Mouse (Mus musculus): ENCODE measurements around the gene Prss45. TPM values are rescaled to one million over a fixed set of nuclear protein-coding genes. Genes with fewer than 3 reads are reported as not detected.
A peak's percentile ranks its signal among the peaks of the same experiment; 100 is the strongest.

The Prss45 gene
- polyA plus RNA-seq, 1 experiment from 2014 or later, result not detected

- Histone ChIP-seq H3K27ac (ENCODE audit: low read depth, low read length) (no peak overlapping the region), H3K4me3 (ENCODE audit: low read depth, low read length) (no peak overlapping the region), H3K4me1 (replicated peaks; ENCODE audit: control insufficient read depth, insufficient read depth, low read length) (no peaks in the 10 kb centered on the region), H3K4me2 (replicated peaks; ENCODE audit: low read depth) (no peak overlapping the region), H3K27me3 (replicated peaks; ENCODE audit: control insufficient read depth, insufficient read depth, low read length) (no peaks in the 10 kb centered on the region), H3K36me3 (ENCODE audit: control insufficient read depth, insufficient read depth) (no peaks in the 10 kb centered on the region), H3K9me3 (ENCODE audit: control insufficient read depth) (no peaks in the 10 kb centered on the region), H3K9ac (ENCODE audit: low read depth, low read length) (no peak overlapping the region)
- no peak for TF ChIP-seq CTCF (IDR thresholded peaks at IDR 0.05; ENCODE audit: low read depth)
- no peak for ATAC-seq
- 74% methylated on average over 7 of the region's 7 CpGs for WGBS
Measured at GRCm38 (mm10) chr9:110849162-110849561, 14.8 kb downstream of the Prss45 start.

GRCm38 (mm10) chr9:110855903-110856302 lies 21.5 kb downstream of the Prss45 start:
- H3K4me2 ChIP-seq (replicated peaks; ENCODE audit: low read depth), result no peak overlapping the region

GRCm38 (mm10) chr9:110856920-110857319 lies 22.5 kb downstream of the Prss45 start:
- Histone ChIP-seq H3K27ac (ENCODE audit: low read depth, low read length) (no peak overlapping the region), H3K4me2 (replicated peaks; ENCODE audit: low read depth) (no peak overlapping the region), H3K27me3 (replicated peaks; ENCODE audit: control insufficient read depth, insufficient read depth, low read length) (no peaks in the 10 kb centered on the region), H3K9me3 (ENCODE audit: control insufficient read depth) (no peaks in the 10 kb centered on the region), H3K4me1 (replicated peaks; ENCODE audit: control insufficient read depth, insufficient read depth, low read length) (0 out of 2 replicates have a peak, but pooled peaks cover 3% of the 10 kb centered on the region), H3K4me3 (ENCODE audit: low read depth, low read length) (no peak overlapping the region), H3K9ac (ENCODE audit: low read depth, low read length) (no peak overlapping the region), H3K36me3 (ENCODE audit: control insufficient read depth, insufficient read depth) (no peaks in the 10 kb centered on the region)
- no peak for TF ChIP-seq CTCF (IDR thresholded peaks at IDR 0.05; ENCODE audit: low read depth)
- 33% methylated on average over 4 of the region's 4 CpGs for WGBS
- no peak for ATAC-seq

More at GRCm38 (mm10) chr9:110855903-110856302, 21.5 kb downstream of the Prss45 start:
- no peak for ATAC-seq
- TF ChIP-seq CTCF (IDR thresholded peaks at IDR 0.05; ENCODE audit: low read depth), result no peak
- H3K4me3 ChIP-seq (ENCODE audit: low read depth, low read length), result no peak overlapping the region
- H3K27ac ChIP-seq (ENCODE audit: low read depth, low read length), result no peak overlapping the region
- 0 out of 2 replicates have a peak, but pooled peaks cover 3% of the 10 kb centered on the region for H3K4me1 ChIP-seq (replicated peaks; ENCODE audit: control insufficient read depth, insufficient read depth, low read length)
- H3K9ac ChIP-seq (ENCODE audit: low read depth, low read length), result no peak overlapping the region
- no peaks in the 10 kb centered on the region for H3K36me3 ChIP-seq (ENCODE audit: control insufficient read depth, insufficient read depth)
- WGBS, result 59% methylated on average over 7 of the region's 7 CpGs
- H3K27me3 ChIP-seq (replicated peaks; ENCODE audit: control insufficient read depth, insufficient read depth, low read length), result no peaks in the 10 kb centered on the region
- no peaks in the 10 kb centered on the region for H3K9me3 ChIP-seq (ENCODE audit: control insufficient read depth)

GRCm38 (mm10) chr9:110857781-110858472 lies 23.5 kb downstream of the Prss45 start, which contains the start of gene Prss50:
Prss50 (plus strand) TSS chr9:110857967.
- 15% methylated on average over 42 of the region's 50 CpGs for WGBS
- TF ChIP-seq CTCF (IDR thresholded peaks at IDR 0.05; ENCODE audit: low read depth), result peak; percentile 80
- H3K9me3 ChIP-seq (ENCODE audit: control insufficient read depth), result no peaks in the 10 kb centered on the region
- 0 out of 2 replicates have a peak, but pooled peaks cover 3% of the 10 kb centered on the region for H3K4me1 ChIP-seq (replicated peaks; ENCODE audit: control insufficient read depth, insufficient read depth, low read length)
- no peaks in the 10 kb centered on the region for H3K27me3 ChIP-seq (replicated peaks; ENCODE audit: control insufficient read depth, insufficient read depth, low read length)
- ATAC-seq, result peak; percentile 44; the same call in 1 of the 2 replicates
- H3K27ac ChIP-seq (ENCODE audit: low read depth, low read length), result no peak within 1 kb of the TSS
- H3K9ac ChIP-seq (ENCODE audit: low read depth, low read length), result no peak within 1 kb of the TSS
- H3K4me2 ChIP-seq (replicated peaks; ENCODE audit: low read depth), result peak within 1 kb of the TSS; percentile 56
- H3K36me3 ChIP-seq (ENCODE audit: control insufficient read depth, insufficient read depth), result no peaks in the 10 kb centered on the region
- H3K4me3 ChIP-seq (ENCODE audit: low read depth, low read length), result peak within 1 kb of the TSS; percentile 16; the same call in 1 of the 2 replicates

- H3K27ac ChIP-seq (ENCODE audit: low read depth, low read length), result no peak overlapping the region
- H3K4me3 ChIP-seq (ENCODE audit: low read depth, low read length), result no peak overlapping the region
- H3K4me2 ChIP-seq (replicated peaks; ENCODE audit: low read depth), result no peak overlapping the region
- TF ChIP-seq CTCF (IDR thresholded peaks at IDR 0.05; ENCODE audit: low read depth), result no peak
- H3K4me1 ChIP-seq (replicated peaks; ENCODE audit: control insufficient read depth, insufficient read depth, low read length), result 0 out of 2 replicates have a peak, but pooled peaks cover 3% of the 10 kb centered on the region
- H3K36me3 ChIP-seq (ENCODE audit: control insufficient read depth, insufficient read depth), result no peaks in the 10 kb centered on the region
- ATAC-seq, result no peak
- H3K9me3 ChIP-seq (ENCODE audit: control insufficient read depth), result no peaks in the 10 kb centered on the region
- 65% methylated on average over 5 of the region's 5 CpGs for WGBS
- no peaks in the 10 kb centered on the region for H3K27me3 ChIP-seq (replicated peaks; ENCODE audit: control insufficient read depth, insufficient read depth, low read length)
- no peak overlapping the region for H3K9ac ChIP-seq (ENCODE audit: low read depth, low read length)
Measured at GRCm38 (mm10) chr9:110858523-110858922, 24.1 kb downstream of the Prss45 start.

- no peak overlapping the region for H3K27ac ChIP-seq (ENCODE audit: low read depth, low read length)
- no peak overlapping the region for H3K9ac ChIP-seq (ENCODE audit: low read depth, low read length)
- no peaks in the 10 kb centered on the region for H3K36me3 ChIP-seq (ENCODE audit: control insufficient read depth, insufficient read depth)
- H3K4me1 ChIP-seq (replicated peaks; ENCODE audit: control insufficient read depth, insufficient read depth, low read length), result 0 out of 2 replicates have a peak, but pooled peaks cover 3% of the 10 kb centered on the region
- TF ChIP-seq CTCF (IDR thresholded peaks at IDR 0.05; ENCODE audit: low read depth), result no peak
- 88% methylated on average over 5 of the region's 5 CpGs for WGBS
- H3K4me2 ChIP-seq (replicated peaks; ENCODE audit: low read depth), result no peak overlapping the region
- no peaks in the 10 kb centered on the region for H3K27me3 ChIP-seq (replicated peaks; ENCODE audit: control insufficient read depth, insufficient read depth, low read length)
- H3K4me3 ChIP-seq (ENCODE audit: low read depth, low read length), result no peak overlapping the region
- H3K9me3 ChIP-seq (ENCODE audit: control insufficient read depth), result no peaks in the 10 kb centered on the region
- no peak for ATAC-seq
Measured at GRCm38 (mm10) chr9:110858967-110859596, 24.7 kb downstream of the Prss45 start.
